Mouse (Mus musculus) lung, postnatal 0 days (tissue): ENCODE measurements around the gene Dnajb8.

Experiments
- CTCF ChIP-seq: IDR thresholded peaks from 2 replicates; pipeline ENCODE4 v1.5.1; 2016; ENCODE audit warnings: antibody characterized with exemption, mild to moderate bottlenecking
- EP300 ChIP-seq: IDR thresholded peaks from 2 replicates; pipeline ENCODE4 v1.6.1; 2016; ENCODE audit warnings: antibody characterized with exemption, mild to moderate bottlenecking, control low read depth

GRCm38 (mm10) chr6:88194053-88194977 is 27.8 kb upstream of the Dnajb8 start:
- TF ChIP-seq CTCF: no peak
- no peak for TF ChIP-seq EP300
